Mouse (Mus musculus) midbrain, embryonic 13.5 days (tissue): ENCODE measurements around the gene Igfn1. TPM values are rescaled to one million over a fixed set of nuclear protein-coding genes. Genes with fewer than 3 reads are reported as not detected.

Experiments used
- ATAC-seq: fragments of 200-750 bp; cut with Nextera tagmentation; 2 replicates; pipeline ENCODE4 v1.8.0; 2017; ENCODE audit warnings: mild to moderate bottlenecking, moderate TSS enrichment, moderate library complexity
- H3K27ac ChIP-seq: fragments of 300-500 bp; sonication (generic); 2 replicates; pipeline ENCODE4 v1.5.1; 2015; ENCODE audit warnings: inconsistent platforms, mild to moderate bottlenecking, moderate library complexity
- H3K27me3 ChIP-seq: fragments of 300-500 bp; sonication (generic); 2 replicates; pipeline ENCODE4 v1.6.1; 2015; ENCODE audit warnings: mild to moderate bottlenecking, inconsistent platforms
- H3K36me3 ChIP-seq: fragments of 300-500 bp; sonication (generic); 2 replicates; pipeline ENCODE4 v1.6.1; 2015; ENCODE audit warnings: mild to moderate bottlenecking, inconsistent platforms
- H3K4me1 ChIP-seq: fragments of 300-500 bp; sonication (generic); replicated peaks from 2 replicates; pipeline ENCODE4 v1.6.1; 2015; ENCODE audit warnings: inconsistent platforms
- H3K4me2 ChIP-seq: fragments of 300-500 bp; sonication (generic); replicated peaks from 2 replicates; pipeline ENCODE4 v1.6.1; 2015; ENCODE audit warnings: moderate library complexity, mild to moderate bottlenecking, inconsistent platforms
- H3K4me3 ChIP-seq: fragments of 300-500 bp; sonication (generic); replicated peaks from 2 replicates; pipeline ENCODE4 v1.5.1; 2015; ENCODE audit warnings: mild to moderate bottlenecking, inconsistent platforms
- H3K9ac ChIP-seq: fragments of 300-500 bp; sonication (generic); replicated peaks from 2 replicates; pipeline ENCODE4 v1.6.1; 2015; ENCODE audit warnings: mild to moderate bottlenecking, inconsistent platforms
- H3K9me3 ChIP-seq: fragments of 300-500 bp; sonication (generic); 2 replicates; pipeline ENCODE4 v1.6.1; 2016; ENCODE audit warnings: mild to moderate bottlenecking, inconsistent platforms
- WGBS: fragments of 180-500 bp; shearing (Covaris S2); methylation state at CpG from one replicate; pipeline ENCODE4 v1.1.7; 2015; 5-methylcytosine and 5-hydroxymethylcytosine counted together
- polyA plus RNA-seq: library from polyadenylated mRNA; unstranded; fragments of >200 nt; fragmentation: Nextera tagmentation; extraction: Ambion mirVana; gene quantifications from 2 replicates; pipeline ENCODE4 v1.2.1, GENCODE M21; 2015

Gene Igfn1
- not detected in 2 replicates for polyA plus RNA-seq

GRCm38 (mm10) chr1:136006292-136006748, at the start of gene Igfn1:
Gene Igfn1, minus strand, starts transcription at chr1:136006342.
- H3K27me3 ChIP-seq: peaks cover 28% of the 10 kb centered on the region
- peak within 1 kb of the TSS; percentile 61 for H3K4me2 ChIP-seq
- WGBS: 86% methylated on average over 3 of the region's 3 CpGs
- no peak within 1 kb of the TSS for H3K9ac ChIP-seq
- H3K36me3 ChIP-seq: no peaks in the 10 kb centered on the region
- no peak within 1 kb of the TSS for H3K27ac ChIP-seq
- peaks cover 12% of the 10 kb centered on the region for H3K4me1 ChIP-seq
- H3K9me3 ChIP-seq: no peaks in the 10 kb centered on the region
- H3K4me3 ChIP-seq: peak within 1 kb of the TSS; percentile 38
- ATAC-seq: no peak

- Histone ChIP-seq H3K9me3 (no peaks in the 10 kb centered on the region), H3K4me3 (no peak overlapping the region), H3K27ac (no peak overlapping the region), H3K4me2 (no peak overlapping the region), H3K27me3 (peaks cover 26% of the 10 kb centered on the region), H3K36me3 (no peaks in the 10 kb centered on the region), H3K9ac (no peak overlapping the region; the same call in 1 of the 2 replicates), H3K4me1 (peaks cover 26% of the 10 kb centered on the region)
- WGBS: 33% methylated on average over 3 of the region's 3 CpGs
- ATAC-seq: peak; percentile 21; the same call in 1 of the 2 replicates
Measured at GRCm38 (mm10) chr1:136055771-136056170, 49.6 kb upstream of the Igfn1 start.

GRCm38 (mm10) chr1:136052547-136052946, 46.4 kb upstream of the Igfn1 start, which contains the start of gene Cacna1s:
Gene Cacna1s, plus strand, starts transcription at chr1:136052750.
- no peaks in the 10 kb centered on the region for H3K9me3 ChIP-seq
- peaks cover 51% of the 10 kb centered on the region for H3K27me3 ChIP-seq
- WGBS: 26% methylated on average over 11 of the region's 11 CpGs
- H3K4me1 ChIP-seq: peaks cover 31% of the 10 kb centered on the region
- H3K36me3 ChIP-seq: no peaks in the 10 kb centered on the region
- ATAC-seq: no peak
- H3K9ac ChIP-seq: 0 out of 2 replicates have a peak within 1 kb of the TSS, but pooled peaks have one; percentile 10
- H3K27ac ChIP-seq: no peak within 1 kb of the TSS
- no peak within 1 kb of the TSS for H3K4me3 ChIP-seq
- no peak within 1 kb of the TSS for H3K4me2 ChIP-seq

- peak overlapping the region; percentile 61; the same call in 1 of the 2 replicates for H3K9ac ChIP-seq
- H3K4me2 ChIP-seq: peak overlapping the region; percentile 61
- H3K36me3 ChIP-seq: no peaks in the 10 kb centered on the region
- peak; percentile 71 for ATAC-seq
- H3K4me1 ChIP-seq: peaks cover 28% of the 10 kb centered on the region
- H3K27me3 ChIP-seq: peaks cover 54% of the 10 kb centered on the region
- H3K9me3 ChIP-seq: no peaks in the 10 kb centered on the region
- WGBS: 1% methylated on average over 6 of the region's 6 CpGs
- H3K27ac ChIP-seq: no peak overlapping the region
- H3K4me3 ChIP-seq: peak overlapping the region; percentile 41
Measured at GRCm38 (mm10) chr1:136051465-136051864, 45.3 kb upstream of the Igfn1 start.

GRCm38 (mm10) chr1:136051013-136051315, 44.8 kb upstream of the Igfn1 start:
- WGBS: 1% methylated on average over 36 of the region's 36 CpGs
- peaks cover 54% of the 10 kb centered on the region for H3K27me3 ChIP-seq
- no peaks in the 10 kb centered on the region for H3K9me3 ChIP-seq
- peak overlapping the region; percentile 41 for H3K4me3 ChIP-seq
- peak overlapping the region; percentile 61 for H3K4me2 ChIP-seq
- peaks cover 23% of the 10 kb centered on the region for H3K4me1 ChIP-seq
- H3K27ac ChIP-seq: no peak overlapping the region
- H3K9ac ChIP-seq: peak overlapping the region; percentile 61
- no peaks in the 10 kb centered on the region for H3K36me3 ChIP-seq
- ATAC-seq: peak; percentile 58; the same call in 1 of the 2 replicates

- H3K27ac ChIP-seq: no peak within 1 kb of the TSS
- peak; percentile 49 for ATAC-seq
- H3K4me2 ChIP-seq: peak within 1 kb of the TSS; percentile 61
Measured at GRCm38 (mm10) chr1:136050312-136051012, 44.3 kb upstream of the Igfn1 start, which contains the start of gene Ascl5. Gene Ascl5, plus strand, starts transcription at chr1:136050804.

GRCm38 (mm10) chr1:136047894-136048293, 41.8 kb upstream of the Igfn1 start:
- no peak overlapping the region for H3K9ac ChIP-seq
- H3K36me3 ChIP-seq: no peaks in the 10 kb centered on the region
- no peaks in the 10 kb centered on the region for H3K9me3 ChIP-seq
- H3K27ac ChIP-seq: no peak overlapping the region
- H3K4me1 ChIP-seq: peaks cover 16% of the 10 kb centered on the region
- ATAC-seq: no peak
- 77% methylated on average over 9 of the region's 9 CpGs for whole genome bisulfite sequencing
- H3K4me3 ChIP-seq: no peak overlapping the region
- peaks cover 47% of the 10 kb centered on the region for H3K27me3 ChIP-seq
- H3K4me2 ChIP-seq: no peak overlapping the region

More at GRCm38 (mm10) chr1:136050312-136051012, 44.3 kb upstream of the Igfn1 start, which contains the start of gene Ascl5:
- Histone ChIP-seq H3K9ac (peak within 1 kb of the TSS; percentile 61), H3K36me3 (no peaks in the 10 kb centered on the region), H3K9me3 (no peaks in the 10 kb centered on the region), H3K4me3 (peak within 1 kb of the TSS; percentile 41), H3K4me1 (peaks cover 18% of the 10 kb centered on the region), H3K27me3 (peaks cover 54% of the 10 kb centered on the region)
- 22% methylated on average over 29 of the region's 29 CpGs for WGBS

- H3K27me3 ChIP-seq: peaks cover 43% of the 10 kb centered on the region
- peaks cover 12% of the 10 kb centered on the region for H3K4me1 ChIP-seq
- H3K4me3 ChIP-seq: no peak overlapping the region
- H3K36me3 ChIP-seq: no peaks in the 10 kb centered on the region
- no peaks in the 10 kb centered on the region for H3K9me3 ChIP-seq
- no peak overlapping the region for H3K9ac ChIP-seq
- H3K4me2 ChIP-seq: no peak overlapping the region
- WGBS: 2% methylated on average over 2 of the region's 2 CpGs
- no peak for ATAC-seq
- H3K27ac ChIP-seq: no peak overlapping the region
Measured at GRCm38 (mm10) chr1:136047432-136047831, 41.3 kb upstream of the Igfn1 start.

- 11% methylated on average over 4 of the region's 4 CpGs for WGBS
- Histone ChIP-seq H3K4me2 (no peak overlapping the region), H3K9ac (no peak overlapping the region), H3K27ac (no peak overlapping the region), H3K27me3 (peaks cover 27% of the 10 kb centered on the region), H3K36me3 (no peaks in the 10 kb centered on the region), H3K4me1 (peaks cover 16% of the 10 kb centered on the region), H3K9me3 (no peaks in the 10 kb centered on the region), H3K4me3 (no peak overlapping the region)
- no peak for ATAC-seq
Measured at GRCm38 (mm10) chr1:136045774-136046173, 39.6 kb upstream of the Igfn1 start.

GRCm38 (mm10) chr1:136040874-136041273, 34.7 kb upstream of the Igfn1 start:
- no peak overlapping the region for H3K4me2 ChIP-seq
- no peak overlapping the region for H3K9ac ChIP-seq
- H3K27me3 ChIP-seq: no peaks in the 10 kb centered on the region
- peaks cover under 1% of the 10 kb centered on the region; the same call in 1 of the 2 replicates for H3K36me3 ChIP-seq
- ATAC-seq: peak; percentile 64
- WGBS: 25% methylated on average over 4 of the region's 4 CpGs
- H3K9me3 ChIP-seq: no peaks in the 10 kb centered on the region
- no peak overlapping the region for H3K4me3 ChIP-seq
- peaks cover 19% of the 10 kb centered on the region for H3K4me1 ChIP-seq
- no peak overlapping the region for H3K27ac ChIP-seq

GRCm38 (mm10) chr1:136040452-136040851, 34.3 kb upstream of the Igfn1 start:
- peak; percentile 63 for ATAC-seq

GRCm38 (mm10) chr1:136038746-136039538, 32.8 kb upstream of the Igfn1 start:
- no peak for ATAC-seq
- Histone ChIP-seq H3K27ac (no peak overlapping the region), H3K36me3 (peaks cover 20% of the 10 kb centered on the region), H3K4me3 (no peak overlapping the region), H3K4me2 (no peak overlapping the region), H3K9ac (no peak overlapping the region), H3K9me3 (no peaks in the 10 kb centered on the region), H3K27me3 (no peaks in the 10 kb centered on the region), H3K4me1 (peaks cover 19% of the 10 kb centered on the region)
- WGBS: 79% methylated on average over 5 of the region's 5 CpGs

More at GRCm38 (mm10) chr1:136040452-136040851, 34.3 kb upstream of the Igfn1 start:
- no peaks in the 10 kb centered on the region for H3K27me3 ChIP-seq
- H3K27ac ChIP-seq: no peak overlapping the region
- no peak overlapping the region for H3K9ac ChIP-seq
- 17% methylated on average over 11 of the region's 11 CpGs for WGBS
- no peak overlapping the region for H3K4me3 ChIP-seq
- H3K4me1 ChIP-seq: peaks cover 19% of the 10 kb centered on the region
- peaks cover 5% of the 10 kb centered on the region for H3K36me3 ChIP-seq
- no peaks in the 10 kb centered on the region for H3K9me3 ChIP-seq
- no peak overlapping the region for H3K4me2 ChIP-seq
